Mouse (Mus musculus) intestine, postnatal 0 days (tissue): ENCODE results near the gene BC025920. TPM values are rescaled to one million over a fixed set of nuclear protein-coding genes. Genes with fewer than 3 reads are reported as not detected.
A peak's percentile ranks its signal among the peaks of the same experiment; 100 is the strongest.

Experiments
- ATAC-seq: fragments of 200-750 bp; cut with Nextera tagmentation; 2 replicates; pipeline ENCODE4 v1.8.0; 2017; ENCODE audit warnings: mild to moderate bottlenecking, moderate TSS enrichment, moderate library complexity
- H3K27ac ChIP-seq: fragments of 300-500 bp; sonication (generic); 2 replicates; pipeline ENCODE4 v1.5.1; 2014; ENCODE audit warnings: mild to moderate bottlenecking, low read depth, low read length, moderate library complexity
- H3K27me3 ChIP-seq: fragments of 300-500 bp; sonication (generic); replicated peaks from 2 replicates; pipeline ENCODE4 v1.6.1; 2014; ENCODE audit warnings: low read length, mixed read lengths; ENCODE audit not compliant: control insufficient read depth, insufficient read depth
- H3K36me3 ChIP-seq: fragments of 300-500 bp; sonication (generic); 2 replicates; pipeline ENCODE4 v1.6.1; 2014; ENCODE audit warnings: mild to moderate bottlenecking, moderate library complexity; ENCODE audit not compliant: control insufficient read depth, insufficient read depth
- H3K4me1 ChIP-seq: fragments of 300-500 bp; sonication (generic); replicated peaks from 2 replicates; pipeline ENCODE4 v1.6.1; 2014; ENCODE audit warnings: antibody characterized with exemption, low read length, mixed read lengths; ENCODE audit not compliant: control insufficient read depth, insufficient read depth
- H3K4me2 ChIP-seq: fragments of 300-500 bp; sonication (generic); replicated peaks from 2 replicates; pipeline ENCODE4 v1.6.1; 2014; ENCODE audit warnings: low read depth, mild to moderate bottlenecking, moderate library complexity
- H3K4me3 ChIP-seq: fragments of 300-500 bp; sonication (generic); 2 replicates; pipeline ENCODE4 v1.5.1; 2014; ENCODE audit warnings: low read depth, low read length
- H3K9ac ChIP-seq: fragments of 300-500 bp; sonication (generic); 2 replicates; pipeline ENCODE4 v1.6.1; 2014; ENCODE audit warnings: mild to moderate bottlenecking, low read depth, low read length
- H3K9me3 ChIP-seq: fragments of 300-500 bp; sonication (generic); 2 replicates; pipeline ENCODE4 v1.6.1; 2016; ENCODE audit warnings: mixed run types; ENCODE audit not compliant: control insufficient read depth
- CTCF ChIP-seq: sonication (generic); IDR thresholded peaks from 2 replicates; pipeline ENCODE4 v1.5.1; 2016; ENCODE audit warnings: low read depth, mild to moderate bottlenecking, control low read depth, antibody characterized with exemption, moderate library complexity
- WGBS: fragments of 180-500 bp; shearing (Covaris S2); extraction: QIAGEN DNeasy Blood & Tissue Kit; methylation state at CpG from one replicate; pipeline ENCODE4 v1.1.7; 2014; 5-methylcytosine and 5-hydroxymethylcytosine counted together
- polyA plus RNA-seq: library from polyadenylated mRNA; unstranded; fragments of >200 nt; fragmentation: Nextera tagmentation; extraction: Ambion mirVana; gene quantifications from 2 replicates; pipeline ENCODE4 v1.2.1, GENCODE M21; 2015

BC025920 gene
- polyA plus RNA-seq, 1 experiment from 2014 or later, result 0.20 TPM

GRCm38 (mm10) chr10:81641978-81642647 lies 36.0 kb downstream of the BC025920 start:
- Histone ChIP-seq H3K4me2 (peak overlapping the region; percentile 92), H3K27ac (no peak overlapping the region), H3K36me3 (no peaks in the 10 kb centered on the region; the same call in 1 of the 2 replicates), H3K9ac (peak overlapping the region; percentile 86), H3K9me3 (no peaks in the 10 kb centered on the region), H3K4me1 (0 out of 2 replicates have a peak, but pooled peaks cover 4% of the 10 kb centered on the region), H3K4me3 (peak overlapping the region; percentile 74; the same call in 1 of the 2 replicates), H3K27me3 (no peaks in the 10 kb centered on the region)
- TF ChIP-seq CTCF, result no peak
- WGBS, result 72% methylated on average over 8 of the region's 8 CpGs
- no peak for ATAC-seq

GRCm38 (mm10) chr10:81642648-81643448 lies 36.8 kb downstream of the BC025920 start:
- no peak; the same call in 1 of the 2 replicates for ATAC-seq
- H3K4me3 ChIP-seq, result peak overlapping the region; percentile 74
- WGBS, result 11% methylated on average over 24 of the region's 24 CpGs
- H3K4me2 ChIP-seq, result peak overlapping the region; percentile 92
- no peaks in the 10 kb centered on the region; the same call in 1 of the 2 replicates for H3K36me3 ChIP-seq
- peak overlapping the region; percentile 94 for H3K27ac ChIP-seq
- 0 out of 2 replicates have a peak, but pooled peaks cover 4% of the 10 kb centered on the region for H3K4me1 ChIP-seq
- no peaks in the 10 kb centered on the region for H3K9me3 ChIP-seq
- peak overlapping the region; percentile 86 for H3K9ac ChIP-seq
- TF ChIP-seq CTCF, result no peak
- no peaks in the 10 kb centered on the region for H3K27me3 ChIP-seq

GRCm38 (mm10) chr10:81643449-81644055 lies 37.5 kb downstream of the BC025920 start:
- peak; percentile 91 for ATAC-seq
- Histone ChIP-seq H3K9me3 (no peaks in the 10 kb centered on the region), H3K27me3 (no peaks in the 10 kb centered on the region), H3K27ac (peak overlapping the region; percentile 94), H3K4me2 (peak overlapping the region; percentile 92), H3K4me1 (0 out of 2 replicates have a peak, but pooled peaks cover 4% of the 10 kb centered on the region), H3K36me3 (no peaks in the 10 kb centered on the region; the same call in 1 of the 2 replicates), H3K4me3 (peak overlapping the region; percentile 74), H3K9ac (peak overlapping the region; percentile 86)
- TF ChIP-seq CTCF, result peak; percentile 71
- under 1% methylated on average over 70 of the region's 75 CpGs for WGBS

- Histone ChIP-seq H3K4me1 (0 out of 2 replicates have a peak, but pooled peaks cover 4% of the 10 kb centered on the region), H3K27ac (peak overlapping the region; percentile 94; the same call in 1 of the 2 replicates), H3K27me3 (no peaks in the 10 kb centered on the region), H3K9ac (no peak overlapping the region), H3K4me3 (peak overlapping the region; percentile 74), H3K36me3 (no peaks in the 10 kb centered on the region; the same call in 1 of the 2 replicates), H3K9me3 (no peaks in the 10 kb centered on the region), H3K4me2 (peak overlapping the region; percentile 92)
- TF ChIP-seq CTCF, result no peak
- 51% methylated on average over 2 of the region's 2 CpGs for WGBS
- ATAC-seq, result no peak
Observed at GRCm38 (mm10) chr10:81644162-81644561, 38.1 kb downstream of the BC025920 start.

- H3K36me3 ChIP-seq, result no peaks in the 10 kb centered on the region; the same call in 1 of the 2 replicates
- H3K9me3 ChIP-seq, result no peaks in the 10 kb centered on the region
- H3K4me2 ChIP-seq, result no peak overlapping the region
- H3K4me1 ChIP-seq, result 0 out of 2 replicates have a peak, but pooled peaks cover 4% of the 10 kb centered on the region
- ATAC-seq, result no peak
- WGBS, result 93% methylated on average over 18 of the region's 18 CpGs
- H3K9ac ChIP-seq, result no peak overlapping the region
- no peak overlapping the region for H3K27ac ChIP-seq
- no peak overlapping the region for H3K4me3 ChIP-seq
- no peaks in the 10 kb centered on the region for H3K27me3 ChIP-seq
- TF ChIP-seq CTCF, result no peak
Observed at GRCm38 (mm10) chr10:81644716-81645115, 38.6 kb downstream of the BC025920 start.

GRCm38 (mm10) chr10:81645391-81645790 lies 39.3 kb downstream of the BC025920 start:
- 0 out of 2 replicates have a peak, but pooled peaks cover 4% of the 10 kb centered on the region for H3K4me1 ChIP-seq
- no peak for ATAC-seq
- no peak for TF ChIP-seq CTCF
- H3K4me3 ChIP-seq, result no peak overlapping the region
- H3K27ac ChIP-seq, result no peak overlapping the region
- no peaks in the 10 kb centered on the region for H3K27me3 ChIP-seq
- H3K36me3 ChIP-seq, result no peaks in the 10 kb centered on the region
- WGBS, result 87% methylated on average over 4 of the region's 4 CpGs
- H3K9ac ChIP-seq, result no peak overlapping the region
- no peak overlapping the region for H3K4me2 ChIP-seq
- H3K9me3 ChIP-seq, result no peaks in the 10 kb centered on the region
